Mouse (Mus musculus) fat pad, adult 2 months (tissue): ENCODE measurements at regions not wholly inside any gene's neighbourhood (a gene's known extent, or its start where the extent isn't known, plus 50 kb on each side); places are given as distances from the start of the nearest gene placed in this dataset.

Experiments used
- DNase-seq: peaks from one replicate; pipeline ENCODE4 v3.0.0-alpha.2; 2011; ENCODE audit warnings: low read depth, low spot score; ENCODE audit errors: extremely low read depth

- DNase-seq = no peak
Measured at GRCm38 (mm10) chr1:185151130-185151799, 52.7 kb upstream of the Rab3gap2 start.

DNA sequence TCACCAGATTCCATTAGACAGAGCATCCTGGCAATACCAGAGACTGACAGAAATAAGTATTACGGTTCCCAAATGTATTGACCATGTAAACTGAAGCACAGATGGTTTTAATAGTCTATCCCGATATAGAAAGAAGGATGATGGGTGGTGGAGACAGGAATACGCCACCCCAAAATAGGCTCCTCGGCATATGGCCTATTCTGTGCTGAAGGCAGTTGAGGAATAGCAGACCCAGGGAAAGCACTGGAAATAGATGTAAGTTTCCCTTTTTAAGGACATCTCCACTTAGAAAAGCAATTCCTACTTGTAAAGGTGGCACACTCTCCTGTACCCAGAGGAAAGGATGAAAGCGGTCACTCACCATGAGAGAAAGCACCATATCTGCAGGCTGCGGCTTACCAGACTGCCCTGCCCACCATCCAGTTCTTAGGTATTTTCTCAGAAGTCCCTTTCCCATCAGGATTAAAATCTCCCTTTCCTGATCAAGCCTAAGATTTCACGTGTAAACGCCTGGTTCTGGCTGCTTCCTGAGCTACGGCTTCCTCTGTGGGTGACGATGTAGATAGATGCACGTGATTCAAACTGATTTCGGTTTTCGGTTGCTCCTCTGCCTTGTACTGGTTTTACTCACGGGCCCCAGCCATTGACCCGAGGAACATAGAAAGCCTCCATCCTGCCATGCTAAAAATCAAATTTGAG, 53.3 kb upstream of the Rab3gap2 start:
- DNase-seq = no peak

GRCm38 (mm10) chr1:185144791-185145190, 59.1 kb upstream of the Rab3gap2 start:
- no peak for DNase-seq

- no peak for DNase-seq
Measured at GRCm38 (mm10) chr1:185144006-185144405, 59.9 kb upstream of the Rab3gap2 start.

- no peak for DNase-seq
Measured at GRCm38 (mm10) chr1:185140317-185140716, 63.6 kb upstream of the Rab3gap2 start.

- DNase-seq = no peak
Measured at GRCm38 (mm10) chr1:185128209-185128608, 75.7 kb upstream of the Rab3gap2 start.

GRCm38 (mm10) chr1:185125737-185126286, 78.1 kb upstream of the Rab3gap2 start:
- DNase-seq = no peak

DNA sequence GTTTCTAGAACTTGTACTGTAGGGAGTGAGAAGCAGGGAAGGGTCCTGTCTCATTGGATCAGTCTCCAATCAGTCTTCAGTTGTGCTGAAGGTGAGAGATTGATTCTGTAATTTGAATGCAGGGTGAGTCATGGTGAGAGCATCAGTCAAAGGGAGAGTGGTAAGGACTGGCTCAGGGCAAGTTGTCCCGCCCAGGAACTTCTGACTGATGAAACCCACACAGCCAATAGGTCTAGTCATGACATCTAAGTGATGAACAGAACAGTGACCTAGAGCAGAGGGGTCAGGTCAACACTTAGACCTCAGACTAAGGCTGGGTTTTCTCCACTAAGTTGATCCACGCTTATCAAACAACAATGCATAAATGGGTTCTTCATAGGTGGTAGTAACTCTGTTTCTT, 82.4 kb upstream of the Rab3gap2 start:
- no peak for DNase-seq

DNA sequence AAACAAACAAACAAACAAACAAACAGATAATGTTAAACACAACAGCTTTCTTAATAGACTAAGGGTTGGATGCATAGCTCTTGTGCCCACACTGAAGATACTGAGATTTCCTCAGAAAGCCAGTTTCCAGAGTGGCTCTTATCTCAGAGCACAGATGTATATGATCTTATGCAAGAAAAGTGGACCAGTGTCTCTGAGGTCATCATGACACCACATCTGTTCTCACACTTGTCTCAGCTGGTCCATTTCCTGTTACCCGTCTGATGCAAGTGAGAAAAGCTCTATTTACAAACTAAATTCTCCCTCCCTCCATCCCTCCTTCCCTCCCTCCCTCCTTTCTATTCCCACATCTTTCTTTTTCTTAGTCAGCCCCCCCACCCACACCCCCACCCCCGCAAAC, 83.5 kb upstream of the Rab3gap2 start:
- no peak for DNase-seq

GRCm38 (mm10) chr1:185117711-185118110, 86.2 kb upstream of the Rab3gap2 start:
- DNase-seq = no peak

- DNase-seq = no peak
Measured at GRCm38 (mm10) chr1:185113687-185114086, 90.2 kb upstream of the Rab3gap2 start.

DNA sequence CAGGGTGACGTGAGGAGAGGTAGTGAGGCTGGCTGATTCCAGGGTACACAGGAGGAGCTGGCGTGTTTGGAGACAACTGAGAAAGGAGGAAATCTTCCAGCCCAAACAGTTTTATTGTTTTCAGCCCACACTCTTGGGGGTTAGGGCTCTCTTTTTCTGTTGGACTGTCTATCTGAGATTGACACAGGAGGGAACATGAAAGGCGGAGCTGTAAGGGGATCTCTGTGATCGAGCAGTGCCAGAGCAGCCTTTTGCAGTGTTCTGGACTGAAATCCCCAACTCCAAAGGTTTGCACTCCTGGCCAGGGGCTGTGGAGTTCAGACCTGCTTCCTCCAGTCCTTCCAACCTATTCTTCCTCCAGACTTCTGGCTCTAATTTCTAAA, 91.9 kb upstream of the Rab3gap2 start:
- DNase-seq = no peak

- no peak for DNase-seq
Measured at GRCm38 (mm10) chr1:185111347-185112016, 92.4 kb upstream of the Rab3gap2 start.

- DNase-seq = no peak
Measured at GRCm38 (mm10) chr1:185104945-185105884, 98.7 kb upstream of the Rab3gap2 start.

DNA sequence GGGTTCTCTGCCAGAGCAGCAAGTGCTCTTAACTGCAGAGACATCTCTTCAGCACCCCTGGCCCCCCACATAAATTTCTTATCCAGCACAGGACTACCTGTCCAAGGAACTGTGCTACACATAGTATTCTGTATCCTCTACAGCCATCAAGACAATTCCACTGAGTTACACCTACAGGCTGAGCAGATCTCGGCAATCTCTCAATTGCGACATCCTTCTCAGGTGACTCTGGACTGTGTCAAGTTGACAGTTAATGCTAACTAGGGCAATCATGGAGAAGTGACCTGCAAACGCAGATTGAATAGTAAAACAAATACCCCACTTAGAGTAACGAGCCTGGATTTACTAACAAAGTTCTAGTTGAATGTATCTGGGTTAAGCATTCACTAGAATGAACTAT, 100.1 kb upstream of the Rab3gap2 start:
- DNase-seq = no peak

GRCm38 (mm10) chr1:185098975-185099958, 99.9 kb upstream of the Mark1 start:
- DNase-seq = no peak

- DNase-seq = no peak
Measured at GRCm38 (mm10) chr1:185098195-185098974, 99.0 kb upstream of the Mark1 start.

GRCm38 (mm10) chr1:185096741-185097140, 97.4 kb upstream of the Mark1 start:
- DNase-seq = no peak

GRCm38 (mm10) chr1:185092757-185093156, 93.4 kb upstream of the Mark1 start:
- no peak for DNase-seq
